Mouse (Mus musculus): Measurements from ENCODE around the gene Tesk1. TPM values are rescaled to one million over a fixed set of nuclear protein-coding genes. Genes with fewer than 3 reads are reported as not detected.

Gene Tesk1
- polyA plus RNA-seq, 1 experiment from 2014 or later = 9.5 TPM

DNA sequence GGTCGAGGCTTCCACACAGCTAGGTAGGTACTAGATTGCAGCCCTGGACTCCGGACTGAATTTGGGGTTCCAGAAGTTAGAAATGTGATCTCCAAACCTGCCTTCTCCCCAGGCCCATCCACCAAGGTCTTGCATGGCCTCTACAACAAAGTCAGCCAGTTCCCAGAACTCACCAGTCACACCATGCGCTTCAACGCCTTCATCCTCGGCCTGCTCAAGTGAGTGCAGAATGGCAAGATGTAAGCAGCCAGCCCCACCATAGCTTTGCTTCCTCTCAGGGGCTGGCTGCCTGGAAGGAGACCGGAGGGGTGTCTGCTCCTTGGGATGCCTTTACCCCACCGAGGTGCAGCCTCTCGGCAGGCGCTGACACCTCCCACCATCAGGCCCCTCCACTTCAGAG is 17.7 kb upstream of the Tesk1 start:
- Histone ChIP-seq H3K4me1 (replicated peaks; ENCODE audit: control insufficient read depth, insufficient read depth, low read length) (peaks cover 8% of the 10 kb centered on the region), H3K4me3 (ENCODE audit: low read depth, low read length) (no peak overlapping the region), H3K27ac (ENCODE audit: low read depth) (no peak overlapping the region), H3K9me3 (ENCODE audit: control insufficient read depth, low read length) (no peaks in the 10 kb centered on the region), H3K9ac (ENCODE audit: low read length) (no peak overlapping the region), H3K27me3 (replicated peaks; ENCODE audit: control insufficient read depth, insufficient read depth, low read length) (peaks cover 24% of the 10 kb centered on the region), H3K36me3 (ENCODE audit: control insufficient read depth, insufficient read depth, low read length) (peaks cover 56% of the 10 kb centered on the region), H3K4me2 (ENCODE audit: low read length) (no peak overlapping the region)
- 79% methylated on average over 9 of the region's 9 CpGs for WGBS
- ATAC-seq (replicated peaks; ENCODE audit: low FRiP score, low TSS enrichment, low read depth) (no peak), DNase-seq (ENCODE audit: low spot score) (no peak)

DNA sequence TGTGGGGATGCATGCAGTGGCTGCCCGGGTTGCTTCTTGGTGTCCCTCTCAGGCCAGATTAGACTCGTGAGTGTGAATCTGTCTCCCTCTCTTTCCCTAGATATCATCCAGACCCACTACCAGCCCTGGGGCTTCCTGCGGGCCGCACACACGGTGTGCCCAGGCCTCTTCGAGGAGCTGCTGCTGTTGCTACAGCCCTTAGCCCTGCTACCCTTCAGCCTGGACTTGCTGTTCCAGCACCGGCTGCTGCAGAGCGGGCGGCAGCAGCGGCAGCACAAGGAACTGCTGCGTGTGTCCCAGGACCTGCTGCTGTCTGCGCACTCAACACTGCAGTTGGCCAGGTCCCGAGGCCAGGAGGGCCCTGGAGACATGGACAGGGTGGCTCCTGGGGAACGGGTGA is 16.5 kb upstream of the Tesk1 start:
- Histone ChIP-seq H3K36me3 (ENCODE audit: control insufficient read depth, insufficient read depth, low read length) (peaks cover 56% of the 10 kb centered on the region), H3K27ac (ENCODE audit: low read depth) (no peak overlapping the region), H3K4me3 (ENCODE audit: low read depth, low read length) (no peak overlapping the region), H3K4me1 (replicated peaks; ENCODE audit: control insufficient read depth, insufficient read depth, low read length) (peaks cover 8% of the 10 kb centered on the region), H3K9ac (ENCODE audit: low read length) (no peak overlapping the region), H3K4me2 (ENCODE audit: low read length) (peak overlapping the region; percentile 29), H3K9me3 (ENCODE audit: control insufficient read depth, low read length) (no peaks in the 10 kb centered on the region), H3K27me3 (replicated peaks; ENCODE audit: control insufficient read depth, insufficient read depth, low read length) (peaks cover 24% of the 10 kb centered on the region)
- ATAC-seq (replicated peaks; ENCODE audit: low FRiP score, low TSS enrichment, low read depth) = no peak
- peak; percentile 63 for DNase-seq (ENCODE audit: low spot score)
- 35% methylated on average over 14 of the region's 14 CpGs for WGBS

DNA sequence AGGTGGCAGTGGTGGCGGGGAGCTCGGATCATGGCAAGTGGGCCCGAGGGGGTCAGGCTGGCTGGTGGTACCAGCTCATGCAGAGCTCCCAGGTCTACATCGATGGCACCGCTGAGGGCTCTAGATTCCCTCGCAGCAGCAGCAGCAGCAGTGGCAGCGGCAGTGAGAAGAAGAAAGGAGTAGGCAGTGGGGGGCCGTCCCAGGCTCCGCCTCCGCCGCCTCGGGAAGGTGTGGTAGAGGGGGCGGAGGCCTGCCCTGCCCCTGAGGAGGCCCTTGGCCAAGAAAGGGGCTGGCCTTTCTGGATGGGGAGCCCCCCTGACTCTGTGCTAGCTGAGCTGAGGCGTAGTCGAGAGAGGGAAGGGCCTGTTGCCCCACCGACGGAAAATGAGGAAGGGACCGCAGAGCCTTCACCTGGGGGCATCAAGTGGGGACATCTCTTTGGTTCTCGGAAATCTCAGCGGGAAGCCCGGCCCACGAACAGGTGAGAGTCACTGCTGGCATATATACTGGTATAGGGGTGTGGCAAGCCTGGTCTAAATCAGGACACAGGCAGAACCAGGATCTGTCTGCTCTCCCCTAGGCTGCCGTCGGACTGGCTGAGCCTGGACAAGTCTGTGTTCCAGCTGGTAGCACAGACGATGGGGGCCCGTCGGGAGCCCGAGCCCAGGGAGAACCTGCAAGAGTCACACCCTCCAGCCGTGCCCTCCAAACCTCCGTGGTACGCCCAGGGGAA is 15.9 kb upstream of the Tesk1 start:
- peak overlapping the region; percentile 29 for H3K4me2 ChIP-seq (ENCODE audit: low read length)
- peaks cover 56% of the 10 kb centered on the region for H3K36me3 ChIP-seq (ENCODE audit: control insufficient read depth, insufficient read depth, low read length)
- H3K27ac ChIP-seq (ENCODE audit: low read depth) = no peak overlapping the region
- DNase-seq (ENCODE audit: low spot score) = no peak
- no peak overlapping the region for H3K9ac ChIP-seq (ENCODE audit: low read length)
- no peak for ATAC-seq (replicated peaks; ENCODE audit: low FRiP score, low TSS enrichment, low read depth)
- H3K27me3 ChIP-seq (replicated peaks; ENCODE audit: control insufficient read depth, insufficient read depth, low read length) = peaks cover 24% of the 10 kb centered on the region
- H3K4me3 ChIP-seq (ENCODE audit: low read depth, low read length) = no peak overlapping the region
- peaks cover 8% of the 10 kb centered on the region for H3K4me1 ChIP-seq (replicated peaks; ENCODE audit: control insufficient read depth, insufficient read depth, low read length)
- 38% methylated on average over 31 of the region's 31 CpGs for WGBS
- H3K9me3 ChIP-seq (ENCODE audit: control insufficient read depth, low read length) = no peaks in the 10 kb centered on the region

DNA sequence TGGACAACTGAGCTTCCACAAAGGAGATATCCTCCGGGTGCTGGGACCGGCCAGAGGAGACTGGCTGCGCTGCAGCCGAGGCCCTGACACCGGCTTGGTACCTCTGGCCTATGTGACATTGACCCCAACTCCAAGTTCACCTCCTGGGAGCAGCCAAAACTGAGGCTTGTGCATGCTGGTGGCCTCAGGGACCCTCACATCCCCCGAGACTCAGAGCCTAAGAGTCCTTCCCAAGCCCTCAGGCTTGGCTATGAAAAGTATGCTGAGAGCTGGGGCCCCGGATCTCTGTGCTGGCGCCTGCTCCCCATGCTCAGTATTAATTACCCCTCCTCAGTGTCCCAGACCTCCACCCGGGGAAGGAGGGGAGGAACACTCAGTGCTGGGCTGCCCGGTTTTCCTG is 15.3 kb upstream of the Tesk1 start:
- no peak overlapping the region for H3K27ac ChIP-seq (ENCODE audit: low read depth)
- ATAC-seq (replicated peaks; ENCODE audit: low FRiP score, low TSS enrichment, low read depth) = no peak
- H3K9ac ChIP-seq (ENCODE audit: low read length) = no peak overlapping the region
- no peak for DNase-seq (ENCODE audit: low spot score)
- peaks cover 24% of the 10 kb centered on the region for H3K27me3 ChIP-seq (replicated peaks; ENCODE audit: control insufficient read depth, insufficient read depth, low read length)
- peaks cover 8% of the 10 kb centered on the region for H3K4me1 ChIP-seq (replicated peaks; ENCODE audit: control insufficient read depth, insufficient read depth, low read length)
- no peaks in the 10 kb centered on the region for H3K9me3 ChIP-seq (ENCODE audit: control insufficient read depth, low read length)
- no peak overlapping the region for H3K4me3 ChIP-seq (ENCODE audit: low read depth, low read length)
- no peak overlapping the region for H3K4me2 ChIP-seq (ENCODE audit: low read length)
- WGBS = 54% methylated on average over 10 of the region's 10 CpGs
- H3K36me3 ChIP-seq (ENCODE audit: control insufficient read depth, insufficient read depth, low read length) = peaks cover 55% of the 10 kb centered on the region

DNA sequence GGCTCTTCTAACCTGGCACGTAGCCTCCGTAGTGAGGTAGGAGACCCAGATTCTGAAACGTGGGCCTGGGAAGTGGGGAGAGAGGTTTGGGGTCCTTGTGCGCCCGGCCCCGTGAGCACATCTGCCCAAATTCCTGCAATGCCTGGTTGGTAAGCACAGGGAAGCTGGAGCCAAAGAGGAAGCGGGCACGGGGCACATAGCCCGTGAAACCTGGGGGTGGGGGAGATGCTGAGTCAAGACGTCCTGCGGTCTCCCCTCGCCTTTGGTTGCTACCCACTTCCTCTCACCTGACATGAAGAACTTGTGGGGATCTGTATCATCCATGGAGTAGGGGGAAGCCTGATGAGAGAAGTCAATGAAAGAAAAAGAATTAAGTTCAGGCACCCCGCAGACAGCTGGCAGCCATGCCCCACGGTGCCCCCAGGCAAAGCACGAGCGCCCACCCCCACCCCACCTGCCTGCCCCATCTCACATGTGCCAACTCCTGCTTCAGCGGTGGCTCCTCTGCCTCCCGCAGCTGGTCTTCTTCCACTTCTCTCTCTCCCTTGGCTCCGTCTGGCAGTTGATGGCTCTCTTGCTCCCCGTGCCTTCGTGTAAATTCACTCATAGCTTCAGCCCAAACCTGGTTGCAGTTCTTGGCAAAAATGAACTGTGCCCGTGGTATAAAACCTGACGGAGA is 14.1 kb upstream of the Tesk1 start:
- H3K9me3 ChIP-seq (ENCODE audit: control insufficient read depth, low read length) = no peaks in the 10 kb centered on the region
- no peak overlapping the region for H3K4me2 ChIP-seq (ENCODE audit: low read length)
- peaks cover 24% of the 10 kb centered on the region for H3K27me3 ChIP-seq (replicated peaks; ENCODE audit: control insufficient read depth, insufficient read depth, low read length)
- H3K36me3 ChIP-seq (ENCODE audit: control insufficient read depth, insufficient read depth, low read length) = peaks cover 44% of the 10 kb centered on the region
- ATAC-seq (replicated peaks; ENCODE audit: low FRiP score, low TSS enrichment, low read depth) (no peak), DNase-seq (ENCODE audit: low spot score) (no peak)
- peaks cover 8% of the 10 kb centered on the region for H3K4me1 ChIP-seq (replicated peaks; ENCODE audit: control insufficient read depth, insufficient read depth, low read length)
- no peak overlapping the region for H3K9ac ChIP-seq (ENCODE audit: low read length)
- no peak overlapping the region for H3K27ac ChIP-seq (ENCODE audit: low read depth)
- no peak overlapping the region for H3K4me3 ChIP-seq (ENCODE audit: low read depth, low read length)
- WGBS = 35% methylated on average over 23 of the region's 23 CpGs

DNA sequence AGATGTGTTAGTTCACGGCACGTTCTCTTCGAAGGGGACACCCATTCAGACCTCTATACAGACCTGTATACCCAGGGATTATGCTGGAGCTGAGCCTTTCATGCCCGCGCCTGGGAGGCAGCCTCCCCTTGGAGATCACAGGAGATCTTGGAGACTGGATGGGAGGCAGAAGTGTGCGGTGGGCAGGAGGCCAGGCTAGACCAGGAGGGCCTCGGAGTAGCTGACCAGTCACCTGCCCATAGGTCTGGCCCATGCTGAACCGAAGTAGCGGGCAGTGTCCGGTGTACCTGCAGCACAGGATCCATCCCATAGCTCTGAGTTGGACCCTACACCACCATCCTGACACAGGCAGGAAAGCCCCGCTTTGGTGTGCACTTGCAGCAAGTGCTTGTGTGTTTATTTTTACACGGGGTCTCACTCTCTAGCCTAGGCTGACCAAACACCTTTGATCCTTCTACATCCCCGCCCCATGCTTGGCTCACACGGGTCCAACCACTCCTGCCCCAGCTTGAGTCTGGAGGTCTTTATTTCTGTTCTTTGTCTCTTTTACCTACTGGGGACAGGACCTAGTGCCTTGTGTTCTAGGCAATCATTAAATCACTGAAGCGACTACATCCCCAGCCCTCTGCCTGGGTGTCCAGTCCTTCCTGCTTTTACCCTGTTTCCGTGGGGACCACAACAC is 13.4 kb upstream of the Tesk1 start:
- Histone ChIP-seq H3K9ac (ENCODE audit: low read length) (no peak overlapping the region), H3K4me2 (ENCODE audit: low read length) (peak overlapping the region; percentile 36; the same call in 1 of the 2 replicates), H3K4me3 (ENCODE audit: low read depth, low read length) (no peak overlapping the region), H3K36me3 (ENCODE audit: control insufficient read depth, insufficient read depth, low read length) (peaks cover 37% of the 10 kb centered on the region), H3K9me3 (ENCODE audit: control insufficient read depth, low read length) (no peaks in the 10 kb centered on the region), H3K4me1 (replicated peaks; ENCODE audit: control insufficient read depth, insufficient read depth, low read length) (peaks cover 8% of the 10 kb centered on the region), H3K27ac (ENCODE audit: low read depth) (no peak overlapping the region), H3K27me3 (replicated peaks; ENCODE audit: control insufficient read depth, insufficient read depth, low read length) (peaks cover 24% of the 10 kb centered on the region)
- DNase-seq (ENCODE audit: low spot score) (peak; percentile 64), ATAC-seq (replicated peaks; ENCODE audit: low FRiP score, low TSS enrichment, low read depth) (no peak)
- WGBS = 38% methylated on average over 16 of the region's 16 CpGs

DNA sequence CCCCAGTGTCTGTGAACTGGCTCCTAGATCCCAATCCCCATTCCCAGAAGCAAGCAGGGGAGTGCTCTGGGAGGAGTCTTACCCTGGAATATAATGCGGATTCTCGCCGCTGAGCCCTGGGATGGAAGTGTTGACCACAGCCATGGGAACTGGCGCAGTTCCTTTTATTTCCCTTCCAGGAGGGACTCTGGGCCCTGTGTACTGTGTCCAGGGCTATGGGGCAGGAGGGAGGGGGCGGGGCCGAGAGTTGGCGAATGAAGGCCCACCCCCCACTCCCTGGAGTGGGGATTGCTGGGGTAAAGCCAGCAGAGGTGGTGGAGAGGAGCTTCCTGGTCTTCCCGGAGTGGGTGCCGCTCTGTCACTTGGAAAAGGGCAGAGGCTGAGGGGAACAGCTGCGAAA is 12.8 kb upstream of the Tesk1 start, which contains the start of gene Fam166b:
Gene Fam166b (minus strand): TSS at position 189 of the 400 bp plus-strand sequence.
- peaks cover 24% of the 10 kb centered on the region for H3K27me3 ChIP-seq (replicated peaks; ENCODE audit: control insufficient read depth, insufficient read depth, low read length)
- 0 out of 2 replicates have a peak within 1 kb of the TSS, but pooled peaks have one; percentile 23 for H3K9ac ChIP-seq (ENCODE audit: low read length)
- H3K4me3 ChIP-seq (ENCODE audit: low read depth, low read length) = no peak within 1 kb of the TSS
- H3K27ac ChIP-seq (ENCODE audit: low read depth) = no peak within 1 kb of the TSS
- DNase-seq (ENCODE audit: low spot score) (no peak), ATAC-seq (replicated peaks; ENCODE audit: low FRiP score, low TSS enrichment, low read depth) (0 out of 2 replicates have a peak, but pooled peaks have one; percentile 17)
- peaks cover 31% of the 10 kb centered on the region for H3K36me3 ChIP-seq (ENCODE audit: control insufficient read depth, insufficient read depth, low read length)
- peaks cover 8% of the 10 kb centered on the region for H3K4me1 ChIP-seq (replicated peaks; ENCODE audit: control insufficient read depth, insufficient read depth, low read length)
- H3K9me3 ChIP-seq (ENCODE audit: control insufficient read depth, low read length) = no peaks in the 10 kb centered on the region
- WGBS = 9% methylated on average over 10 of the region's 10 CpGs
- peak within 1 kb of the TSS; percentile 36 for H3K4me2 ChIP-seq (ENCODE audit: low read length)

DNA sequence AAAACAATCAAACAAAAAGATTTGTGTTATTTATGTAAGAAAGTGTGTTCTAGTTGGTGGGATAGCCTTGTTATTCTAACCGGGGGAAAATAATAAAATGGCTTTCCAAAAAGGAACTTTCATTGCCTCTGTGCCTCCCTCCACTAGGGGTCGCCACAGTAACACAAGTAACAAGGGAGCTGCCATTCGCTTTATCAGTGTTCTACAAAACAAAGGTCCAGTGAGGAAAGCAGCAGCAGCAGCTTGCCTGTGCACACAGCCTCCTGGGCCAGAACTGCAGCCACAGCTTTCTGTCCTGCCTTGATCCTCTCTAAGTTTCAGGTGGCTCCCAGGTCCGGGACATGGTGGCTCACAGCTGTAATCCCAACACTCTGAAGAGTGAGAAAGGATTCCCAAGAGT is 10.0 kb upstream of the Tesk1 start:
- Histone ChIP-seq H3K27ac (ENCODE audit: low read depth) (no peak overlapping the region), H3K27me3 (replicated peaks; ENCODE audit: control insufficient read depth, insufficient read depth, low read length) (peaks cover 11% of the 10 kb centered on the region), H3K9me3 (ENCODE audit: control insufficient read depth, low read length) (no peaks in the 10 kb centered on the region), H3K4me3 (ENCODE audit: low read depth, low read length) (no peak overlapping the region), H3K4me1 (replicated peaks; ENCODE audit: control insufficient read depth, insufficient read depth, low read length) (peaks cover 8% of the 10 kb centered on the region), H3K9ac (ENCODE audit: low read length) (no peak overlapping the region), H3K4me2 (ENCODE audit: low read length) (no peak overlapping the region), H3K36me3 (ENCODE audit: control insufficient read depth, insufficient read depth, low read length) (peaks cover 4% of the 10 kb centered on the region; the same call in 1 of the 2 replicates)
- peak; percentile 43; the same call in 1 of the 2 replicates for ATAC-seq (replicated peaks; ENCODE audit: low FRiP score, low TSS enrichment, low read depth)
- DNase-seq (ENCODE audit: low spot score) = peak; percentile 86
- 4% methylated on average over 4 of the region's 4 CpGs for WGBS

Data from intestine, embryonic 14.5 days (tissue).